Mouse (Mus musculus) right cerebral cortex, postnatal 14 days (tissue): ENCODE data around the gene Olfr263.
"Not testable (repeated sequence)": the region's sequence is repeated elsewhere in the genome, so short reads cannot be mapped to it uniquely, and the experiment has no call there.

Source experiments
- DNase-seq: peaks from one replicate; pipeline ENCODE4 v3.0.0; 2022

The Olfr263 gene

GRCm38 (mm10) chr13:21129339-21129738 lies at the start of gene Olfr263:
Gene Olfr263 (plus strand): TSS chr13:21129639.
- DNase-seq, result not testable (repeated sequence)

GRCm38 (mm10) chr13:21082686-21083085 lies 46.8 kb upstream of the Olfr263 start:
- no peak for DNase-seq

- no peak for DNase-seq
These were observed 19.7 kb upstream of the Olfr263 start for GRCm38 (mm10) chr13:21109759-21110158.

- no peak for DNase-seq
These were observed 19.0 kb upstream of the Olfr263 start for GRCm38 (mm10) chr13:21110441-21110840.

- DNase-seq, result not testable (repeated sequence)
These were observed 18.3 kb upstream of the Olfr263 start, which contains the start of gene Olfr1369-ps1 for GRCm38 (mm10) chr13:21111183-21111582. Gene Olfr1369-ps1 (plus strand): TSS chr13:21111483.

GRCm38 (mm10) chr13:21114121-21114520 lies 15.3 kb upstream of the Olfr263 start:
- no peak for DNase-seq

GRCm38 (mm10) chr13:21142421-21142820 lies 13.0 kb downstream of the Olfr263 start:
- no peak for DNase-seq

- DNase-seq, result no peak
These were observed 16.3 kb downstream of the Olfr263 start, which contains the start of gene Olfr1368 for GRCm38 (mm10) chr13:21145767-21146166. Gene Olfr1368 (minus strand): TSS chr13:21145867.

GRCm38 (mm10) chr13:21155888-21156287 lies 26.4 kb downstream of the Olfr263 start:
- no peak for DNase-seq

- DNase-seq, result no peak
These were observed 28.6 kb downstream of the Olfr263 start for GRCm38 (mm10) chr13:21158071-21158470.

GRCm38 (mm10) chr13:21158785-21159474 lies 29.5 kb downstream of the Olfr263 start:
- DNase-seq, result peak; percentile 89

- DNase-seq, result no peak
These were observed 30.0 kb downstream of the Olfr263 start for GRCm38 (mm10) chr13:21159475-21159819.

GRCm38 (mm10) chr13:21160041-21160511 lies 30.6 kb downstream of the Olfr263 start:
- DNase-seq, result no peak

- peak; percentile 82 for DNase-seq
These were observed 31.5 kb downstream of the Olfr263 start for GRCm38 (mm10) chr13:21160657-21161590.

- no peak for DNase-seq
These were observed 32.2 kb downstream of the Olfr263 start for GRCm38 (mm10) chr13:21161591-21161990.

GRCm38 (mm10) chr13:21162591-21162990 lies 33.2 kb downstream of the Olfr263 start:
- DNase-seq, result no peak

GRCm38 (mm10) chr13:21166936-21167909 lies 37.8 kb downstream of the Olfr263 start:
- DNase-seq, result peak; percentile 64

- DNase-seq, result no peak
These were observed 38.5 kb downstream of the Olfr263 start for GRCm38 (mm10) chr13:21167910-21168300.

- DNase-seq, result no peak
These were observed 39.1 kb downstream of the Olfr263 start for GRCm38 (mm10) chr13:21168371-21169011.

- DNase-seq, result no peak
These were observed 39.8 kb downstream of the Olfr263 start for GRCm38 (mm10) chr13:21169121-21169656.

- DNase-seq, result peak; percentile 79
These were observed 40.4 kb downstream of the Olfr263 start for GRCm38 (mm10) chr13:21169657-21170430.
